Mouse (Mus musculus): ENCODE data around the gene Hist1h3g. TPM values are rescaled to one million over a fixed set of nuclear protein-coding genes. Genes with fewer than 3 reads are reported as not detected.
A peak's percentile ranks its signal among the peaks of the same experiment; 100 is the strongest.
"Not testable (repeated sequence)": the region's sequence is repeated elsewhere in the genome, so short reads cannot be mapped to it uniquely, and the experiment has no call there.

The Hist1h3g gene
- polyA plus RNA-seq (2016; fragmentation: Nextera tagmentation; extraction: Ambion mirVana): 4.8 and 6.9 TPM in 2 replicates

- 0% methylated on average over 46 of the region's 62 CpGs for WGBS
- not testable (repeated sequence) for H3K27me3 ChIP-seq, H3K36me3 ChIP-seq, H3K9me3 ChIP-seq
- peak within 1 kb of the TSS; percentile 56 for H3K4me3 ChIP-seq
- H3K27ac ChIP-seq (replicated peaks): peak within 1 kb of the TSS; percentile 97
- peak within 1 kb of the TSS; percentile 66 for H3K9ac ChIP-seq (replicated peaks)
- peak within 1 kb of the TSS; percentile 66 for H3K4me2 ChIP-seq (replicated peaks)
- ATAC-seq (ENCODE audit: low FRiP score, low read depth): peak; percentile 92
- H3K4me1 ChIP-seq: peaks cover 32% of the 10 kb centered on the region
Measured at GRCm38 (mm10) chr13:23535137-23536075, at the start of gene Hist1h3g. Gene Hist1h3g (plus strand): TSS chr13:23535422.

GRCm38 (mm10) chr13:23488400-23489322 is 46.6 kb upstream of the Hist1h3g start, which contains the start of gene Btn2a2:
Gene Btn2a2 (minus strand): TSS chr13:23488857.
- no peaks in the 10 kb centered on the region for H3K36me3 ChIP-seq
- 5% methylated on average over 14 of the region's 14 CpGs for WGBS
- no peak within 1 kb of the TSS for H3K9ac ChIP-seq (replicated peaks)
- no peaks in the 10 kb centered on the region for H3K9me3 ChIP-seq
- no peak within 1 kb of the TSS for H3K27ac ChIP-seq (replicated peaks)
- peak within 1 kb of the TSS; percentile 55 for H3K4me2 ChIP-seq (replicated peaks)
- H3K4me1 ChIP-seq: peaks cover 20% of the 10 kb centered on the region
- peak; percentile 92 for ATAC-seq (ENCODE audit: low FRiP score, low read depth)
- H3K27me3 ChIP-seq: peaks cover 20% of the 10 kb centered on the region
- peak within 1 kb of the TSS; percentile 34 for H3K4me3 ChIP-seq

- Histone ChIP-seq H3K9ac (replicated peaks) (no peak overlapping the region), H3K27me3 (peaks cover 21% of the 10 kb centered on the region), H3K4me1 (peaks cover 20% of the 10 kb centered on the region), H3K36me3 (no peaks in the 10 kb centered on the region), H3K27ac (replicated peaks) (no peak overlapping the region), H3K4me3 (no peak overlapping the region), H3K9me3 (no peaks in the 10 kb centered on the region), H3K4me2 (replicated peaks) (no peak overlapping the region)
- WGBS: 63% methylated on average over 1 of the region's 1 CpGs
- no peak for ATAC-seq (ENCODE audit: low FRiP score, low read depth)
Measured at GRCm38 (mm10) chr13:23490863-23491262, 44.4 kb upstream of the Hist1h3g start.

GRCm38 (mm10) chr13:23491263-23491662 is 44.0 kb upstream of the Hist1h3g start:
- Histone ChIP-seq H3K4me1 (peaks cover 20% of the 10 kb centered on the region), H3K27me3 (peaks cover 17% of the 10 kb centered on the region), H3K4me3 (no peak overlapping the region), H3K27ac (replicated peaks) (no peak overlapping the region), H3K36me3 (no peaks in the 10 kb centered on the region), H3K9me3 (no peaks in the 10 kb centered on the region), H3K9ac (replicated peaks) (no peak overlapping the region), H3K4me2 (replicated peaks) (no peak overlapping the region)
- 17% methylated on average over 1 of the region's 1 CpGs for WGBS
- no peak for ATAC-seq (ENCODE audit: low FRiP score, low read depth)

DNA sequence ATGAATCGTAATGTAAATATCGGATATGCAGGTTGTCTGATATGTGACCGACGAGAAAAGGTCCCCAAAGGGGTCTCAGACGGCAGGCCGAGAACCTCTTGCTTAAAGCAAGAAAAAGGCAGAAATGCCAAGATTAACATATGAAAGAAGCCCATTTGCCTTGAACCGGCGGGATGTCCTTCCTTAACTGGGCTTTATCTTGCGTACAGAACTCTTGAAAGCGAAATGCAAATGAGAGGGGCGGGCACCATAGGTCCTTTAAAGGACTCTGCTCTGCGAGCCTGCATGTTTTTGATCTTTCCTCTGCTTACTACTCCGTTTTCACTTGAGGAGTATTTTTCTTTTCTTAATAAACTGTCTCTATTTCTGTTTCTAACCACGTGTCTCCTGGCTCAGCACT is 43.2 kb upstream of the Hist1h3g start:
- peak; percentile 60; the same call in 1 of the 2 replicates for ATAC-seq (ENCODE audit: low FRiP score, low read depth)
- 2% methylated on average over 14 of the region's 14 CpGs for WGBS
- Histone ChIP-seq H3K4me1 (peaks cover 20% of the 10 kb centered on the region), H3K27ac (replicated peaks) (no peak overlapping the region), H3K36me3 (no peaks in the 10 kb centered on the region), H3K4me3 (peak overlapping the region; percentile 22), H3K4me2 (replicated peaks) (peak overlapping the region; percentile 48), H3K27me3 (peaks cover 15% of the 10 kb centered on the region), H3K9me3 (no peaks in the 10 kb centered on the region), H3K9ac (replicated peaks) (no peak overlapping the region)

DNA sequence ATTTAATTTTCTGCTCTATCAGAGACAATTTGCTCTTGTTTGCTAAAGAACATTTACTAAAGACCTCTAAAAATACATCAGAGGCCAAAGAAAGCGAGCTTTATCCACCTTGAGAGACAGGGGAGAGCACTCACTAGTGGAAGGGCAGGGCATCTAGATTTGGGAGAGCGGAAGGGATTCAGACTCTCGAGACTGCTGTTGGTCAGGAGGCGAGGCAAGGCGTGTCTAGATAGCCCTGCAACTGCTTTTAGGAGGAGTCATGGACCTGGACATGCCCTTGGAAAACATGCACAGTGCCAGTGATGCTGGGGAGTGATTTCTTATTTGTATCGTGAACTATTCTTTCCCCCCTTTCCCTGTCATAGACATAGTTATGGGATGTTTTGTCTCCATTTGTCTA is 39.7 kb upstream of the Hist1h3g start:
- ATAC-seq (ENCODE audit: low FRiP score, low read depth): no peak
- Histone ChIP-seq H3K4me1 (peaks cover 24% of the 10 kb centered on the region), H3K4me2 (replicated peaks) (no peak overlapping the region), H3K9ac (replicated peaks) (no peak overlapping the region), H3K9me3 (no peaks in the 10 kb centered on the region), H3K27me3 (peaks cover 18% of the 10 kb centered on the region), H3K36me3 (no peaks in the 10 kb centered on the region), H3K27ac (replicated peaks) (no peak overlapping the region), H3K4me3 (no peak overlapping the region)
- 80% methylated on average over 6 of the region's 6 CpGs for WGBS

DNA sequence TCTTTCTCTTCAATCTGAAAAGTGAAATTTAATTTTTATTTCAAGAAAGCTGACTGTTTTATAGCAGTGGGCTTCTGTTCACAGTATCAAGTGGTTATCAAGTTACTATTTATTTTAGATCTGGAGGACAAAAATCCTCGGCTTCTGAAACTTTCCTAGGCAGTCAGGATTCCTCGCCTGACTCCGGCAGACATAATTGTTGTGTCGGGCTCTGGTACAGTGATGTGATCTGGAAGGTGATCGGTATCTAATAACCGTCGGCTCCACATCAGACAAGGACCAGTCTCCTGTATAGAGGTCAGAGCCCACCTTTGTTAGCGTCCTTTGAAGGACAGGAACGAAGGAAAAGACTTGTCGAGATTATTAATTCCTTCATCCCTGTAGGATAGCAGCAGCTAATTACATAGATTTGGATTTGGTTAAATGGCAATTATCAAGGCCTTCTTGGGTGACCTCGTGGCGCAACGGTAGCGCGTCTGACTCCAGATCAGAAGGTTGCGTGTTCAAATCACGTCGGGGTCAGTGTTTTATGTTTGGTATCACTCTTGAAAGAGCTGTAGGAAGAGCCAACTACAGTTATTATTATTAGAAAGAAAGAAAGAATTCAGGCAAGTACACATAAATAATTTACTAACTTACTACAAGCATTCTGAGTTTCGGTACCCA is 37.4 kb upstream of the Hist1h3g start:
- ATAC-seq (ENCODE audit: low FRiP score, low read depth): no peak
- H3K27ac ChIP-seq (replicated peaks): no peak overlapping the region
- peaks cover 18% of the 10 kb centered on the region for H3K27me3 ChIP-seq
- H3K4me2 ChIP-seq (replicated peaks): peak overlapping the region; percentile 42
- no peaks in the 10 kb centered on the region for H3K9me3 ChIP-seq
- WGBS: 1% methylated on average over 19 of the region's 19 CpGs
- H3K4me3 ChIP-seq: peak overlapping the region; percentile 16
- H3K4me1 ChIP-seq: peaks cover 20% of the 10 kb centered on the region; the same call in 1 of the 2 replicates
- no peak overlapping the region for H3K9ac ChIP-seq (replicated peaks)
- no peaks in the 10 kb centered on the region for H3K36me3 ChIP-seq

DNA sequence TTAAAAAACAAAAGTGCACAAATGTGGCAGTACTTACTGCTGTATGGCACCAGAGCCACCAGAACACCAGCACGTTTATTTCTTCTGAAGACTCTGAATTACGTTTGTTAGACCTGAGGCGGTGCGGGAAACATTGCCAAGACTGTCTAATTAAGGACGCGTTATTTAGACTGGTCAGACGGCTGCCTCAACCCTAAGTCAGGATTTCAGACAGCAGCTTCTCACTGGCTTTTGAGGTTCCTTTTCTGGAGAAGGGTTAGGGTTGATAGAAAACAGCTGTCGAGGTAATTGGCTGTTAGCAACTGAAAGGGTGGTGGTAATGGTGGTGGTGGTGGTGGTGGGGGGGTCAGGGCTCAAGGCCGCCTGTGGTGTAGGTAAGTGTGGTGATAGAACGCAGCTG is 36.6 kb upstream of the Hist1h3g start:
- H3K4me2 ChIP-seq (replicated peaks): peak overlapping the region; percentile 42
- H3K9ac ChIP-seq (replicated peaks): no peak overlapping the region
- no peak overlapping the region for H3K27ac ChIP-seq (replicated peaks)
- 6% methylated on average over 10 of the region's 10 CpGs for WGBS
- H3K4me1 ChIP-seq: peaks cover 19% of the 10 kb centered on the region; the same call in 1 of the 2 replicates
- no peaks in the 10 kb centered on the region for H3K36me3 ChIP-seq
- no peaks in the 10 kb centered on the region for H3K9me3 ChIP-seq
- H3K4me3 ChIP-seq: peak overlapping the region; percentile 16
- H3K27me3 ChIP-seq: peaks cover 18% of the 10 kb centered on the region
- ATAC-seq (ENCODE audit: low FRiP score, low read depth): no peak

DNA sequence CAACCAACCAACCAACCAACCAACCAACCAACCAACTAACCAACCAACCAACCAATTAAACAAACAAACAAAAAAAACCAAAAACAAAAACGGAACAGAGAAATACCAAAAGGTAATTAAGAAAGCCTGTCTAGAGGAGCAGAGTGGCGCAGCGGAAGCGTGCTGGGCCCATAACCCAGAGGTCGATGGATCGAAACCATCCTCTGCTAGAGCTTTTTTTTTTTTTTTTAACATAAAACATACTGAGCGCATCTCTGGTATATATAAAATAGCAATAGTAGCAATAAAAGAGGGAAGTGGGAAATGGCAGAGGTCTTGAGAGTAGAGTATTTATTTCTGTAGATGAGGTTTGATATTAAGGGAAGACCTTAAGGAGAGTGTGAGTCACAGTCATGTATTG is 35.3 kb upstream of the Hist1h3g start:
- 3% methylated on average over 7 of the region's 7 CpGs for WGBS
- Histone ChIP-seq H3K36me3 (no peaks in the 10 kb centered on the region), H3K27me3 (peaks cover 15% of the 10 kb centered on the region), H3K4me2 (replicated peaks) (no peak overlapping the region), H3K9me3 (no peaks in the 10 kb centered on the region), H3K27ac (replicated peaks) (no peak overlapping the region), H3K9ac (replicated peaks) (no peak overlapping the region), H3K4me3 (no peak overlapping the region), H3K4me1 (peaks cover 20% of the 10 kb centered on the region; the same call in 1 of the 2 replicates)
- ATAC-seq (ENCODE audit: low FRiP score, low read depth): no peak

- peak overlapping the region; percentile 32 for H3K4me2 ChIP-seq (replicated peaks)
- WGBS: 1% methylated on average over 17 of the region's 17 CpGs
Measured at GRCm38 (mm10) chr13:23500424-23501200, 34.6 kb upstream of the Hist1h3g start.

DNA sequence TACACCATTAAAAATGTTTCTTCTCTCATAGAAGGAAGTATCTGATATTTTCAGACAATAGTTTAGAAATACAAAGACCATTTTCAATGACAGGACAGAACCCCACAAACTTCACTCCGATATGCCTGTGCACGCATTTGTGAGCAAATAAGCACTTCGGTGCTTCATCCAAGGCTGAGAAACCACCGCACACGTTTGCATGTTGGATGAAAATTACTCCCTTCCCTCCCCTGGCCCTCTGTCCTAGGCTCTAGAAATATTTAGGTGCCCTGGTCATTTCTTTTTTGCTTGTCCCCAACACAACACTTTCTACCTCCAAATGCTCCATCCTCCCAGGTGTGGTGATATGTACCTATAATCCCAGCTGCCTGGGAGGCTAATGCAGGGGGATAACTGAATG is 33.7 kb upstream of the Hist1h3g start:
- no peak overlapping the region for H3K27ac ChIP-seq (replicated peaks)
- H3K4me2 ChIP-seq (replicated peaks): peak overlapping the region; percentile 32
- H3K27me3 ChIP-seq: peaks cover 15% of the 10 kb centered on the region
- peaks cover 31% of the 10 kb centered on the region for H3K4me1 ChIP-seq
- H3K4me3 ChIP-seq: no peak overlapping the region
- whole genome bisulfite sequencing: 20% methylated on average over 5 of the region's 5 CpGs
- no peak for ATAC-seq (ENCODE audit: low FRiP score, low read depth)
- no peaks in the 10 kb centered on the region for H3K9me3 ChIP-seq
- H3K9ac ChIP-seq (replicated peaks): no peak overlapping the region
- H3K36me3 ChIP-seq: no peaks in the 10 kb centered on the region

More at GRCm38 (mm10) chr13:23500424-23501200, 34.6 kb upstream of the Hist1h3g start:
- ATAC-seq (ENCODE audit: low FRiP score, low read depth): peak; percentile 28; the same call in 1 of the 2 replicates
- Histone ChIP-seq H3K9ac (replicated peaks) (no peak overlapping the region), H3K36me3 (no peaks in the 10 kb centered on the region), H3K9me3 (no peaks in the 10 kb centered on the region), H3K27ac (replicated peaks) (no peak overlapping the region), H3K4me1 (peaks cover 26% of the 10 kb centered on the region; the same call in 1 of the 2 replicates), H3K27me3 (peaks cover 15% of the 10 kb centered on the region), H3K4me3 (no peak overlapping the region)
